In genomic region chr7:136842751-136843150, GRCm38 (mm10) we compare ENCODE assay signal across 17 mouse cellular contexts.
"Had no signal": no experiment of that assay in that cellular context is flagged by ENCODE, and none has a peak within 500 bp of the region (broad histone marks: within the 10 kb centered on the region; RNA-seq: fewer than 3 reads in every experiment).

No protein-coding gene starts in this region.

- H3K27ac ChIP-seq: midbrain, embryonic 12.5 days; neural tube, embryonic 13.5 days; neural tube, embryonic 15.5 days had no signal

- H3K9me3 ChIP-seq: midbrain, embryonic 12.5 days; neural tube, embryonic 13.5 days; neural tube, embryonic 15.5 days had no signal

- H3K9ac ChIP-seq: lung, embryonic 14.5 days; midbrain, embryonic 12.5 days; neural tube, embryonic 13.5 days; neural tube, embryonic 15.5 days had no signal

- H3K4me2 ChIP-seq: lung, embryonic 14.5 days; midbrain, embryonic 12.5 days; neural tube, embryonic 13.5 days; neural tube, embryonic 15.5 days had no signal

- H3K36me3 ChIP-seq: midbrain, embryonic 12.5 days; neural tube, embryonic 13.5 days; neural tube, embryonic 15.5 days had no signal

- H3K4me3 ChIP-seq: midbrain, embryonic 12.5 days; myocyte; neural tube, embryonic 13.5 days; neural tube, embryonic 15.5 days had no signal

- ATAC-seq: midbrain, embryonic 16.5 days had no signal

- DNase-seq: lung, adult 18-20 months; lung, embryonic 14.5 days; lung, postnatal 10 days; midbrain, embryonic 14.5 days; retina, postnatal 1 day; right cerebral cortex, adult 18-20 months; right cerebral cortex, postnatal 25 days; right cerebral cortex, postnatal 4 days; spleen, adult 18-20 months; thymus, adult 18-20 months; thymus, postnatal 14 days; thymus, postnatal 36 days had no signal

- H3K27me3 ChIP-seq: neural tube, embryonic 13.5 days; neural tube, embryonic 15.5 days had no signal
